23 mouse cellular contexts compared by ENCODE assay signal in the genomic region with DNA sequence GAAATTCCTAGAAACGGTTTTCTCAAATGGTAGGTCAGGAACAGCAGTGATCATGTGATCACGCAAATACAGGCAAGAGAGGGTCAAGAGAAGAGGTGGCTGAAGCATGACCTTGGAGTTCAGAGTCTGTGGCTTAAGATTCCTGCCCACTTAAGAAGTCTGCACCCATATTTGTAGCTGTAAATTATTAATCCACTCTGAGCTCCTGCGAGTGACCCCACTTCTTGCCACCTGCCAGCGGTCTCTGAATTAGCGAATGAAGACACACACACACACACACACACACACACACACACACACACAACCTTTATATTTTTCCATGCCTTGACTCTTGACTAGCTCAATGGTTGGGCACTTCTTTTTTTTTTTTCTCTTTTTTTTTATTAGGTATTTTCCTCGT.
DNase-seq lines count a peak whose midpoint lies in the region; ATAC-seq and TF ChIP-seq lines count a peak whose summit lies in the region.
"Had no signal": no experiment of that assay in that cellular context is flagged by ENCODE, and none has a peak within 500 bp of the region (broad histone marks: within the 10 kb centered on the region; RNA-seq: fewer than 3 reads in every experiment).

No protein-coding gene starts in this region.

- no peak overlapping the region for H3K4me2 ChIP-seq in intestine, embryonic 16.5 days (ENCODE audit: low read depth, low read length)
- no peak overlapping the region for H3K4me2 ChIP-seq in intestine, postnatal 0 days (replicated peaks; ENCODE audit: low read depth)
- no peak overlapping the region for H3K4me2 ChIP-seq in lung, postnatal 0 days (replicated peaks; ENCODE audit: low read depth, low read length)
- H3K4me2 ChIP-seq: forebrain, embryonic 13.5 days; hindbrain, embryonic 12.5 days had no signal

- H3K36me3 ChIP-seq in intestine, embryonic 16.5 days (ENCODE audit: control insufficient read depth, insufficient read depth, low read length) = no peaks in the 10 kb centered on the region
- H3K36me3 ChIP-seq in intestine, postnatal 0 days (ENCODE audit: control insufficient read depth, insufficient read depth) = no peaks in the 10 kb centered on the region
- no peaks in the 10 kb centered on the region for H3K36me3 ChIP-seq in lung, postnatal 0 days (ENCODE audit: insufficient read depth, low read length)
- H3K36me3 ChIP-seq: embryonic facial prominence, embryonic 10.5 days; G1E; heart, embryonic 10.5 days; hindbrain, embryonic 12.5 days had no signal

- H3K9me3 ChIP-seq in intestine, embryonic 16.5 days (ENCODE audit: control insufficient read depth, low read length) = no peaks in the 10 kb centered on the region
- H3K9me3 ChIP-seq in intestine, postnatal 0 days (ENCODE audit: control insufficient read depth) = no peaks in the 10 kb centered on the region
- no peaks in the 10 kb centered on the region for H3K9me3 ChIP-seq in lung, postnatal 0 days (ENCODE audit: low read length)
- H3K9me3 ChIP-seq: embryonic facial prominence, embryonic 10.5 days; forebrain, embryonic 13.5 days; heart, embryonic 10.5 days; hindbrain, embryonic 12.5 days had no signal

- WGBS in intestine, embryonic 16.5 days = 72% methylated on average over 6 of the region's 6 CpGs
- 63% methylated on average over 6 of the region's 6 CpGs for WGBS in intestine, postnatal 0 days
- 68% methylated on average over 6 of the region's 6 CpGs for WGBS in lung, postnatal 0 days

- peaks cover 8% of the 10 kb centered on the region; the same call in 1 of the 2 replicates for H3K4me1 ChIP-seq in intestine, embryonic 16.5 days (ENCODE audit: control insufficient read depth, insufficient read depth, low read length)
- H3K4me1 ChIP-seq in intestine, postnatal 0 days (replicated peaks; ENCODE audit: control insufficient read depth, insufficient read depth, low read length) = no peaks in the 10 kb centered on the region
- no peaks in the 10 kb centered on the region for H3K4me1 ChIP-seq in lung, postnatal 0 days (ENCODE audit: insufficient read depth, low read depth, low read length)

- intact Hi-C loops in gastrocnemius, postnatal 36 days (cut with DNase I) = no loop called here

- H3K27me3 ChIP-seq in intestine, embryonic 16.5 days (replicated peaks; ENCODE audit: control insufficient read depth, insufficient read depth, low read length) = no peaks in the 10 kb centered on the region
- no peaks in the 10 kb centered on the region for H3K27me3 ChIP-seq in intestine, postnatal 0 days (replicated peaks; ENCODE audit: control insufficient read depth, insufficient read depth, low read length)
- H3K27me3 ChIP-seq in lung, postnatal 0 days (replicated peaks; ENCODE audit: insufficient read depth, low read length) = no peaks in the 10 kb centered on the region
- H3K27me3 ChIP-seq: forebrain, embryonic 13.5 days; hindbrain, embryonic 12.5 days had no signal

- DNase-seq in lung, postnatal 0 days (ENCODE audit: low spot score) = peak; percentile 24
- DNase-seq in lung, postnatal 25 days (ENCODE audit: low spot score) = no peak
- peak; percentile 46 for DNase-seq in kidney, postnatal 14 days
- no peak for DNase-seq in layer of hippocampus, adult 8-10 months (ENCODE audit: low spot score in 2 of 2)
- no peak for DNase-seq in gastrocnemius, postnatal 36 days
- DNase-seq: adrenal gland, adult 8-10 months; adrenal gland, postnatal 36 days; B cell, adult 2 months; cerebellum, adult 2 months; cerebellum, postnatal 10 days; forebrain, postnatal 0 days; gastrocnemius, postnatal 14 days; heart, adult 11 months; heart, postnatal 10 days; heart, postnatal 4 days had no signal

- no peak for TF ChIP-seq CTCF in intestine, postnatal 0 days (IDR thresholded peaks at IDR 0.05; ENCODE audit: low read depth)
- no peak for TF ChIP-seq CTCF in lung, postnatal 0 days (IDR thresholded peaks at IDR 0.05)

- no peak overlapping the region for H3K9ac ChIP-seq in intestine, embryonic 16.5 days (ENCODE audit: low read depth, low read length)
- no peak overlapping the region for H3K9ac ChIP-seq in intestine, postnatal 0 days (ENCODE audit: low read depth, low read length)
- H3K9ac ChIP-seq in lung, postnatal 0 days (replicated peaks; ENCODE audit: low read depth) = no peak overlapping the region
- H3K9ac ChIP-seq: forebrain, embryonic 13.5 days; forebrain, postnatal 0 days; hindbrain, embryonic 12.5 days had no signal

- TF ChIP-seq EP300 in lung, postnatal 0 days (IDR thresholded peaks at IDR 0.05) = no peak

- H3K27ac ChIP-seq in intestine, embryonic 16.5 days (ENCODE audit: low read length) = no peak overlapping the region
- no peak overlapping the region for H3K27ac ChIP-seq in intestine, postnatal 0 days (ENCODE audit: low read depth, low read length)
- H3K27ac ChIP-seq in lung, postnatal 0 days (ENCODE audit: low read length) = no peak overlapping the region
- H3K27ac ChIP-seq: embryonic facial prominence, embryonic 10.5 days; forebrain, embryonic 13.5 days; heart, embryonic 10.5 days; hindbrain, embryonic 12.5 days had no signal

- peak; percentile 40; the same call in 1 of the 2 replicates for ATAC-seq in intestine, embryonic 16.5 days
- ATAC-seq in intestine, postnatal 0 days = no peak
- no peak; the same call in 1 of the 2 replicates for ATAC-seq in lung, postnatal 0 days
- ATAC-seq: CD4-positive, CD25-positive, alpha-beta regulatory T cell, adult 4 months; forebrain, embryonic 13.5 days; forebrain, postnatal 0 days had no signal

- H3K4me3 ChIP-seq in intestine, embryonic 16.5 days (ENCODE audit: low read length) = no peak overlapping the region
- H3K4me3 ChIP-seq in intestine, postnatal 0 days (ENCODE audit: low read depth, low read length) = no peak overlapping the region
- H3K4me3 ChIP-seq in lung, postnatal 0 days (ENCODE audit: low read depth, low read length) = no peak overlapping the region
- H3K4me3 ChIP-seq: embryonic facial prominence, embryonic 10.5 days; forebrain, embryonic 13.5 days; heart, embryonic 10.5 days; hindbrain, embryonic 12.5 days had no signal

Comparison
In these comparisons a context has a peak if more than half of its experiments do, and no peak if none do; other contexts are left out.
1. DNase-seq: peak in lung, postnatal 0 days (single experiment) and kidney, postnatal 14 days (single experiment); none in lung, postnatal 25 days (single experiment), layer of hippocampus, adult 8-10 months (0 of 2) and gastrocnemius, postnatal 36 days (0 of 2).